Mouse (Mus musculus) midbrain, embryonic 11.5 days (tissue): ENCODE measurements around the gene Atg4d. TPM values are rescaled to one million over a fixed set of nuclear protein-coding genes. Genes with fewer than 3 reads are reported as not detected.

Experiments
- ATAC-seq: fragments of 200-750 bp; cut with Nextera tagmentation; 2 replicates; pipeline ENCODE4 v1.8.0; 2017; ENCODE audit warnings: moderate TSS enrichment, moderate library complexity; ENCODE audit not compliant: low FRiP score
- DNase-seq: peaks from one replicate; pipeline ENCODE4 v3.0.0; 2015; ENCODE audit warnings: low spot score; ENCODE audit errors: missing footprints
- H3K27ac ChIP-seq: fragments of 300-500 bp; sonication (generic); 2 replicates; pipeline ENCODE4 v1.5.1; 2014; ENCODE audit warnings: low read depth, low read length
- H3K27me3 ChIP-seq: fragments of 300-500 bp; sonication (generic); 2 replicates; pipeline ENCODE4 v1.6.1; 2014; ENCODE audit warnings: mild to moderate bottlenecking, low read length, moderate library complexity, mixed read lengths; ENCODE audit not compliant: control insufficient read depth, insufficient read depth
- H3K36me3 ChIP-seq: fragments of 300-500 bp; sonication (generic); 2 replicates; pipeline ENCODE4 v1.6.1; 2014; ENCODE audit warnings: mild to moderate bottlenecking, low read length, moderate library complexity, mixed read lengths; ENCODE audit not compliant: control insufficient read depth, insufficient read depth
- H3K4me1 ChIP-seq: fragments of 300-500 bp; sonication (generic); 2 replicates; pipeline ENCODE4 v1.6.1; 2014; ENCODE audit warnings: low read length; ENCODE audit not compliant: control insufficient read depth, insufficient read depth
- H3K4me2 ChIP-seq: fragments of 300-500 bp; sonication (generic); 2 replicates; pipeline ENCODE4 v1.6.1; 2014; ENCODE audit warnings: mild to moderate bottlenecking, moderate library complexity
- H3K4me3 ChIP-seq: fragments of 300-500 bp; sonication (generic); 2 replicates; pipeline ENCODE4 v1.5.1; 2014; ENCODE audit warnings: low read depth, low read length
- H3K9ac ChIP-seq: fragments of 300-500 bp; sonication (generic); 2 replicates; pipeline ENCODE4 v1.6.1; 2014; ENCODE audit warnings: low read length
- H3K9me3 ChIP-seq: fragments of 300-500 bp; sonication (generic); 2 replicates; pipeline ENCODE4 v1.6.1; 2016; ENCODE audit warnings: low read length; ENCODE audit not compliant: control insufficient read depth
- WGBS: fragments of 180-500 bp; shearing (Covaris S2); extraction: QIAGEN DNeasy Blood & Tissue Kit; methylation state at CpG from one replicate; pipeline ENCODE4 v1.1.7; 2014; 5-methylcytosine and 5-hydroxymethylcytosine counted together
- polyA plus RNA-seq: library from polyadenylated mRNA; unstranded; fragments of >200 nt; fragmentation: Nextera tagmentation; extraction: Ambion mirVana; gene quantifications from 2 replicates; pipeline ENCODE4 v1.2.1, GENCODE M21; 2014

The Atg4d gene
- polyA plus RNA-seq, 1 experiment from 2014 or later = 45.8 TPM

- H3K9me3 ChIP-seq = no peaks in the 10 kb centered on the region
- DNase-seq (no peak), ATAC-seq (no peak)
- no peaks in the 10 kb centered on the region for H3K4me1 ChIP-seq
- no peak overlapping the region for H3K9ac ChIP-seq
- H3K27ac ChIP-seq = no peak overlapping the region
- H3K4me2 ChIP-seq = no peak overlapping the region
- H3K36me3 ChIP-seq = peaks cover 46% of the 10 kb centered on the region
- H3K4me3 ChIP-seq = no peak overlapping the region
- no peaks in the 10 kb centered on the region for H3K27me3 ChIP-seq
- WGBS = 84% methylated on average over 7 of the region's 7 CpGs
Measured at GRCm38 (mm10) chr9:21275013-21275710, 10.1 kb downstream of the Atg4d start.

GRCm38 (mm10) chr9:21275727-21276126 is 10.6 kb downstream of the Atg4d start:
- WGBS = 90% methylated on average over 12 of the region's 12 CpGs
- no peak overlapping the region for H3K9ac ChIP-seq
- no peaks in the 10 kb centered on the region for H3K9me3 ChIP-seq
- no peak for DNase-seq
- no peaks in the 10 kb centered on the region for H3K4me1 ChIP-seq
- no peaks in the 10 kb centered on the region for H3K27me3 ChIP-seq
- peaks cover 45% of the 10 kb centered on the region for H3K36me3 ChIP-seq
- ATAC-seq = peak; percentile 10; the same call in 1 of the 2 replicates
- H3K4me3 ChIP-seq = no peak overlapping the region
- no peak overlapping the region for H3K27ac ChIP-seq
- no peak overlapping the region for H3K4me2 ChIP-seq

- 92% methylated on average over 8 of the region's 8 CpGs for WGBS
- no peak for ATAC-seq
- DNase-seq = no peak
- Histone ChIP-seq H3K4me1 (no peaks in the 10 kb centered on the region), H3K4me2 (no peak overlapping the region), H3K9me3 (no peaks in the 10 kb centered on the region), H3K27ac (no peak overlapping the region), H3K9ac (no peak overlapping the region), H3K4me3 (no peak overlapping the region), H3K27me3 (no peaks in the 10 kb centered on the region), H3K36me3 (peaks cover 42% of the 10 kb centered on the region)
Measured at GRCm38 (mm10) chr9:21276307-21276706, 11.2 kb downstream of the Atg4d start.

- WGBS = 95% methylated on average over 5 of the region's 5 CpGs
- H3K27me3 ChIP-seq = no peaks in the 10 kb centered on the region
- H3K9ac ChIP-seq = no peak overlapping the region
- no peak overlapping the region for H3K27ac ChIP-seq
- H3K4me3 ChIP-seq = no peak overlapping the region
- DNase-seq (no peak), ATAC-seq (no peak)
- H3K9me3 ChIP-seq = no peaks in the 10 kb centered on the region
- no peaks in the 10 kb centered on the region for H3K4me1 ChIP-seq
- no peak overlapping the region for H3K4me2 ChIP-seq
- H3K36me3 ChIP-seq = peaks cover 32% of the 10 kb centered on the region
Measured at GRCm38 (mm10) chr9:21277776-21278175, 12.7 kb downstream of the Atg4d start.

- ATAC-seq (no peak), DNase-seq (no peak)
- H3K27me3 ChIP-seq = no peaks in the 10 kb centered on the region
- H3K4me1 ChIP-seq = peaks cover 11% of the 10 kb centered on the region
- peaks cover 17% of the 10 kb centered on the region for H3K36me3 ChIP-seq
- no peaks in the 10 kb centered on the region for H3K9me3 ChIP-seq
- H3K9ac ChIP-seq = no peak overlapping the region
- H3K4me2 ChIP-seq = no peak overlapping the region
- no peak overlapping the region for H3K4me3 ChIP-seq
- H3K27ac ChIP-seq = no peak overlapping the region
- WGBS = 93% methylated on average over 5 of the region's 5 CpGs
Measured at GRCm38 (mm10) chr9:21283591-21283990, 18.5 kb downstream of the Atg4d start.

GRCm38 (mm10) chr9:21283994-21284393 is 18.9 kb downstream of the Atg4d start:
- H3K4me2 ChIP-seq = no peak overlapping the region
- no peak overlapping the region for H3K4me3 ChIP-seq
- no peaks in the 10 kb centered on the region for H3K9me3 ChIP-seq
- H3K27me3 ChIP-seq = no peaks in the 10 kb centered on the region
- DNase-seq = no peak
- H3K27ac ChIP-seq = no peak overlapping the region
- WGBS = 89% methylated on average over 3 of the region's 3 CpGs
- peaks cover 15% of the 10 kb centered on the region for H3K36me3 ChIP-seq
- H3K9ac ChIP-seq = no peak overlapping the region
- peaks cover 15% of the 10 kb centered on the region for H3K4me1 ChIP-seq
- no peak for ATAC-seq

GRCm38 (mm10) chr9:21286753-21287152 is 21.7 kb downstream of the Atg4d start:
- H3K9me3 ChIP-seq = no peaks in the 10 kb centered on the region
- 73% methylated on average over 3 of the region's 3 CpGs for WGBS
- H3K9ac ChIP-seq = peak overlapping the region; percentile 84

GRCm38 (mm10) chr9:21287571-21288402 is 22.7 kb downstream of the Atg4d start, which contains the start of gene Kri1:
Gene Kri1, minus strand, starts transcription at chr9:21287969.
- peak within 1 kb of the TSS; percentile 84 for H3K9ac ChIP-seq
- whole genome bisulfite sequencing = under 1% methylated on average over 59 of the region's 59 CpGs
- H3K36me3 ChIP-seq = peaks cover 7% of the 10 kb centered on the region; the same call in 1 of the 2 replicates
- H3K4me2 ChIP-seq = peak within 1 kb of the TSS; percentile 86
- no peaks in the 10 kb centered on the region for H3K27me3 ChIP-seq
- ATAC-seq (peak; percentile 68), DNase-seq (peak; percentile 100)
- peaks cover 30% of the 10 kb centered on the region for H3K4me1 ChIP-seq
- H3K4me3 ChIP-seq = peak within 1 kb of the TSS; percentile 83
- H3K9me3 ChIP-seq = no peaks in the 10 kb centered on the region
- H3K27ac ChIP-seq = peak within 1 kb of the TSS; percentile 48; the same call in 1 of the 2 replicates

More at GRCm38 (mm10) chr9:21286753-21287152, 21.7 kb downstream of the Atg4d start:
- DNase-seq (no peak), ATAC-seq (no peak)
- H3K4me3 ChIP-seq = peak overlapping the region; percentile 83
- peaks cover 28% of the 10 kb centered on the region for H3K4me1 ChIP-seq
- H3K36me3 ChIP-seq = peaks cover 7% of the 10 kb centered on the region
- peak overlapping the region; percentile 86 for H3K4me2 ChIP-seq
- H3K27ac ChIP-seq = no peak overlapping the region
- no peaks in the 10 kb centered on the region for H3K27me3 ChIP-seq
